Mouse (Mus musculus): ENCODE data around the gene Cyth1. TPM values are rescaled to one million over a fixed set of nuclear protein-coding genes. Genes with fewer than 3 reads are reported as not detected.

Gene Cyth1
- polyA plus RNA-seq, 1 experiment from 2014 or later = 24.9 TPM

- Histone ChIP-seq H3K9me3 (no peaks in the 10 kb centered on the region), H3K4me2 (no peak overlapping the region), H3K4me3 (no peak overlapping the region), H3K27me3 (no peaks in the 10 kb centered on the region), H3K27ac (replicated peaks) (no peak overlapping the region), H3K4me1 (replicated peaks) (no peaks in the 10 kb centered on the region; the same call in 1 of the 2 replicates), H3K36me3 (no peaks in the 10 kb centered on the region), H3K9ac (no peak overlapping the region)
- no peak for ATAC-seq (ENCODE audit: low FRiP score, low read depth)
- WGBS = 82% methylated on average over 4 of the region's 4 CpGs
These were observed 29.3 kb downstream of the Cyth1 start for GRCm38 (mm10) chr11:118219066-118219465.

GRCm38 (mm10) chr11:118216468-118216867 is 31.9 kb downstream of the Cyth1 start:
- WGBS = 81% methylated on average over 6 of the region's 6 CpGs
- H3K4me1 ChIP-seq (replicated peaks) = peaks cover 17% of the 10 kb centered on the region
- H3K4me2 ChIP-seq = no peak overlapping the region
- ATAC-seq (ENCODE audit: low FRiP score, low read depth) = no peak
- H3K36me3 ChIP-seq = no peaks in the 10 kb centered on the region
- no peak overlapping the region for H3K4me3 ChIP-seq
- no peaks in the 10 kb centered on the region for H3K9me3 ChIP-seq
- H3K27me3 ChIP-seq = no peaks in the 10 kb centered on the region
- H3K27ac ChIP-seq (replicated peaks) = no peak overlapping the region
- no peak overlapping the region for H3K9ac ChIP-seq

GRCm38 (mm10) chr11:118215928-118216458 is 32.4 kb downstream of the Cyth1 start:
- ATAC-seq (ENCODE audit: low FRiP score, low read depth) = no peak

GRCm38 (mm10) chr11:118212636-118213112 is 35.7 kb downstream of the Cyth1 start:
- H3K27ac ChIP-seq (replicated peaks) = 0 out of 2 replicates have a peak overlapping the region, but pooled peaks have one; percentile 36
- no peak for ATAC-seq (ENCODE audit: low FRiP score, low read depth)
- no peak overlapping the region for H3K4me2 ChIP-seq
- 63% methylated on average over 7 of the region's 7 CpGs for WGBS
- peaks cover 53% of the 10 kb centered on the region for H3K4me1 ChIP-seq (replicated peaks)
- H3K27me3 ChIP-seq = no peaks in the 10 kb centered on the region
- H3K4me3 ChIP-seq = no peak overlapping the region
- H3K9ac ChIP-seq = no peak overlapping the region
- H3K9me3 ChIP-seq = no peaks in the 10 kb centered on the region
- no peaks in the 10 kb centered on the region for H3K36me3 ChIP-seq

More at GRCm38 (mm10) chr11:118215928-118216458, 32.4 kb downstream of the Cyth1 start:
- Histone ChIP-seq H3K9ac (no peak overlapping the region), H3K9me3 (no peaks in the 10 kb centered on the region), H3K4me2 (no peak overlapping the region), H3K27ac (replicated peaks) (no peak overlapping the region), H3K36me3 (no peaks in the 10 kb centered on the region), H3K27me3 (no peaks in the 10 kb centered on the region), H3K4me3 (no peak overlapping the region), H3K4me1 (replicated peaks) (peaks cover 21% of the 10 kb centered on the region)
- WGBS = 78% methylated on average over 5 of the region's 5 CpGs

GRCm38 (mm10) chr11:118211749-118212635 is 36.4 kb downstream of the Cyth1 start:
- H3K4me3 ChIP-seq = no peak overlapping the region
- no peak overlapping the region for H3K4me2 ChIP-seq
- WGBS = 44% methylated on average over 10 of the region's 10 CpGs
- peaks cover 56% of the 10 kb centered on the region for H3K4me1 ChIP-seq (replicated peaks)
- H3K9ac ChIP-seq = no peak overlapping the region
- H3K27ac ChIP-seq (replicated peaks) = peak overlapping the region; percentile 55; the same call in 1 of the 2 replicates
- H3K36me3 ChIP-seq = no peaks in the 10 kb centered on the region
- no peak for ATAC-seq (ENCODE audit: low FRiP score, low read depth)
- H3K9me3 ChIP-seq = no peaks in the 10 kb centered on the region
- H3K27me3 ChIP-seq = no peaks in the 10 kb centered on the region

GRCm38 (mm10) chr11:118210962-118211361 is 37.4 kb downstream of the Cyth1 start:
- ATAC-seq (ENCODE audit: low FRiP score, low read depth) = no peak
- H3K9me3 ChIP-seq = no peaks in the 10 kb centered on the region
- H3K27ac ChIP-seq (replicated peaks) = no peak overlapping the region
- WGBS = 79% methylated on average over 5 of the region's 5 CpGs
- no peak overlapping the region for H3K4me3 ChIP-seq
- H3K27me3 ChIP-seq = no peaks in the 10 kb centered on the region
- H3K4me2 ChIP-seq = no peak overlapping the region
- H3K36me3 ChIP-seq = no peaks in the 10 kb centered on the region
- H3K4me1 ChIP-seq (replicated peaks) = peaks cover 56% of the 10 kb centered on the region
- H3K9ac ChIP-seq = no peak overlapping the region

GRCm38 (mm10) chr11:118210116-118210515 is 38.3 kb downstream of the Cyth1 start:
- Histone ChIP-seq H3K4me3 (no peak overlapping the region), H3K36me3 (no peaks in the 10 kb centered on the region), H3K9ac (no peak overlapping the region), H3K27me3 (no peaks in the 10 kb centered on the region), H3K4me1 (replicated peaks) (peaks cover 56% of the 10 kb centered on the region), H3K27ac (replicated peaks) (0 out of 2 replicates have a peak overlapping the region, but pooled peaks have one; percentile 9), H3K9me3 (no peaks in the 10 kb centered on the region), H3K4me2 (no peak overlapping the region)
- 52% methylated on average over 4 of the region's 4 CpGs for WGBS
- peak; percentile 52 for ATAC-seq (ENCODE audit: low FRiP score, low read depth)

GRCm38 (mm10) chr11:118209376-118209775 is 39.0 kb downstream of the Cyth1 start:
- Histone ChIP-seq H3K9me3 (no peaks in the 10 kb centered on the region), H3K4me3 (no peak overlapping the region), H3K27ac (replicated peaks) (peak overlapping the region; percentile 9), H3K4me2 (no peak overlapping the region), H3K4me1 (replicated peaks) (peaks cover 56% of the 10 kb centered on the region), H3K9ac (no peak overlapping the region), H3K36me3 (no peaks in the 10 kb centered on the region), H3K27me3 (no peaks in the 10 kb centered on the region)
- WGBS = 39% methylated on average over 3 of the region's 3 CpGs
- no peak for ATAC-seq (ENCODE audit: low FRiP score, low read depth)

GRCm38 (mm10) chr11:118208672-118209272 is 39.6 kb downstream of the Cyth1 start:
- no peak for ATAC-seq (ENCODE audit: low FRiP score, low read depth)
- Histone ChIP-seq H3K27ac (replicated peaks) (peak overlapping the region; percentile 9), H3K9ac (no peak overlapping the region)

GRCm38 (mm10) chr11:118207424-118208033 is 40.9 kb downstream of the Cyth1 start:
- Histone ChIP-seq H3K4me3 (no peak overlapping the region), H3K9ac (no peak overlapping the region), H3K27me3 (no peaks in the 10 kb centered on the region), H3K36me3 (no peaks in the 10 kb centered on the region), H3K4me1 (replicated peaks) (peaks cover 64% of the 10 kb centered on the region), H3K9me3 (no peaks in the 10 kb centered on the region), H3K27ac (replicated peaks) (no peak overlapping the region), H3K4me2 (no peak overlapping the region)
- ATAC-seq (ENCODE audit: low FRiP score, low read depth) = no peak
- 40% methylated on average over 3 of the region's 3 CpGs for WGBS

More at GRCm38 (mm10) chr11:118208672-118209272, 39.6 kb downstream of the Cyth1 start:
- Histone ChIP-seq H3K4me2 (no peak overlapping the region), H3K4me3 (no peak overlapping the region), H3K9me3 (no peaks in the 10 kb centered on the region), H3K36me3 (no peaks in the 10 kb centered on the region), H3K4me1 (replicated peaks) (peaks cover 57% of the 10 kb centered on the region), H3K27me3 (no peaks in the 10 kb centered on the region)
- 30% methylated on average over 8 of the region's 8 CpGs for WGBS

GRCm38 (mm10) chr11:118206267-118206666 is 42.1 kb downstream of the Cyth1 start:
- WGBS = 71% methylated on average over 3 of the region's 3 CpGs
- H3K4me1 ChIP-seq (replicated peaks) = peaks cover 64% of the 10 kb centered on the region
- no peaks in the 10 kb centered on the region for H3K27me3 ChIP-seq
- H3K4me2 ChIP-seq = no peak overlapping the region
- no peak overlapping the region for H3K4me3 ChIP-seq
- no peak overlapping the region for H3K9ac ChIP-seq
- H3K36me3 ChIP-seq = no peaks in the 10 kb centered on the region
- no peaks in the 10 kb centered on the region for H3K9me3 ChIP-seq
- ATAC-seq (ENCODE audit: low FRiP score, low read depth) = no peak
- H3K27ac ChIP-seq (replicated peaks) = no peak overlapping the region
